Mouse (Mus musculus) heart, adult 2 months (tissue): ENCODE results near the gene Fubp1. TPM values are rescaled to one million over a fixed set of nuclear protein-coding genes. Genes with fewer than 3 reads are reported as not detected.

Experiments
- DNase-seq, 2 experiments: peaks; one replicate each; pipeline ENCODE4 v3.0.0; 2021
- H3K27ac ChIP-seq: fragments of 200-600 bp; 2 replicates; pipeline ENCODE4 v1.8.1; 2022
- H3K27me3 ChIP-seq: fragments of 200-500 bp; 2 replicates; pipeline ENCODE4 v1.6.1; 2012; ENCODE audit warnings: mild to moderate bottlenecking, low read length, inconsistent platforms, mixed read lengths; ENCODE audit not compliant: control insufficient read depth, insufficient read depth
- H3K36me3 ChIP-seq: fragments of 200-500 bp; 2 replicates; pipeline ENCODE4 v1.6.1; 2012; ENCODE audit warnings: low read length, inconsistent platforms; ENCODE audit not compliant: control insufficient read depth, insufficient read depth
- H3K4me1 ChIP-seq: fragments of 200-500 bp; 2 replicates; pipeline ENCODE4 v1.6.1; 2011; ENCODE audit warnings: low read length; ENCODE audit not compliant: control insufficient read depth, insufficient read depth
- H3K4me3 ChIP-seq: fragments of 200-600 bp; 2 replicates; pipeline ENCODE4 v1.8.1; 2022
- H3K79me2 ChIP-seq: fragments of 200-500 bp; replicated peaks from 2 replicates; pipeline ENCODE4 v1.6.1; 2012; ENCODE audit warnings: mild to moderate bottlenecking, inconsistent platforms, low read length, moderate library complexity, mixed read lengths; ENCODE audit not compliant: control insufficient read depth, insufficient read depth
- H3K9ac ChIP-seq: fragments of 200-500 bp; 2 replicates; pipeline ENCODE4 v1.6.1; 2012; ENCODE audit warnings: low read depth, mild to moderate bottlenecking, control low read depth, inconsistent platforms, low read length, mixed read lengths
- CTCF ChIP-seq: fragments of 200-600 bp; IDR thresholded peaks from 2 replicates; pipeline ENCODE4 v1.8.1; 2022; ENCODE audit warnings: antibody characterized with exemption, mild to moderate bottlenecking, moderate library complexity
- EP300 ChIP-seq: fragments of 200-500 bp; IDR thresholded peaks from 2 replicates; pipeline ENCODE4 v1.6.1; 2011; ENCODE audit warnings: low read depth, low read length, control low read depth; ENCODE audit not compliant: insufficient read depth
- POLR2A ChIP-seq: fragments of 200-500 bp; IDR thresholded peaks from 2 replicates; pipeline ENCODE4 v1.6.1; 2011; ENCODE audit warnings: mild to moderate bottlenecking, low read depth, low read length, control low read depth; ENCODE audit not compliant: insufficient read depth
- WGBS: fragments of 180-500 bp; shearing (Covaris S2); methylation state at CpG from one replicate; pipeline ENCODE4 v1.1.7; 2018; 5-methylcytosine and 5-hydroxymethylcytosine counted together
- intact Hi-C: fragments of 180-260 bp; cut with DNase I; formaldehyde crosslinking; loops from one replicate; pipeline ENCODE4 v1.15.1; 2025
- polyA plus RNA-seq: library from polyadenylated mRNA; depleted of rRNA; stranded (reverse); fragments of >200 nt; gene quantifications from 2 replicates; pipeline ENCODE4 v1.2.3, GENCODE M21; 2012
- total RNA-seq, 2 experiments: library from RNA; stranded (reverse); gene quantifications; 2 replicates each; pipeline ENCODE4 v1.2.3; 2021

Fubp1 gene
- total and polyA plus RNA-seq, 3 experiments, result 39.4 to 58.0 (median 54.2) TPM

GRCm38 (mm10) chr3:152241098-152241497, 30.9 kb downstream of the Fubp1 start:
- H3K9ac ChIP-seq, result no peak overlapping the region
- no peaks in the 10 kb centered on the region for H3K79me2 ChIP-seq
- no peaks in the 10 kb centered on the region; the same call in 1 of the 2 replicates for H3K4me1 ChIP-seq
- no peak for DNase-seq
- peaks cover 24% of the 10 kb centered on the region for H3K36me3 ChIP-seq
- no peak overlapping the region for H3K27ac ChIP-seq
- TF ChIP-seq POLR2A (no peak), EP300 (no peak), CTCF (no peak)
- no peak overlapping the region for H3K4me3 ChIP-seq
- 85% methylated on average over 3 of the region's 3 CpGs for WGBS
- no peaks in the 10 kb centered on the region for H3K27me3 ChIP-seq
- intact Hi-C loops, result no loop called here

GRCm38 (mm10) chr3:152243304-152243703, 33.1 kb downstream of the Fubp1 start:
- Histone ChIP-seq H3K79me2 (no peaks in the 10 kb centered on the region), H3K9ac (no peak overlapping the region), H3K4me3 (no peak overlapping the region), H3K27ac (no peak overlapping the region), H3K36me3 (peaks cover 28% of the 10 kb centered on the region), H3K27me3 (no peaks in the 10 kb centered on the region), H3K4me1 (no peaks in the 10 kb centered on the region; the same call in 1 of the 2 replicates)
- intact Hi-C loops, result no loop called here
- DNase-seq, result no peak
- TF ChIP-seq CTCF (no peak), EP300 (no peak), POLR2A (no peak)
- WGBS, result 58% methylated on average over 4 of the region's 4 CpGs

- no peaks in the 10 kb centered on the region for H3K79me2 ChIP-seq
- 66% methylated on average over 5 of the region's 5 CpGs for WGBS
- H3K27ac ChIP-seq, result no peak overlapping the region
- no peaks in the 10 kb centered on the region for H3K27me3 ChIP-seq
- no peak overlapping the region for H3K4me3 ChIP-seq
- H3K9ac ChIP-seq, result no peak overlapping the region
- intact Hi-C loops, result no loop called here
- DNase-seq, result no peak
- peaks cover 24% of the 10 kb centered on the region for H3K36me3 ChIP-seq
- TF ChIP-seq EP300 (no peak), CTCF (peak; percentile 25; the same call in 1 of the 2 replicates), POLR2A (no peak)
- no peaks in the 10 kb centered on the region; the same call in 1 of the 2 replicates for H3K4me1 ChIP-seq
Observed at GRCm38 (mm10) chr3:152245273-152245910, 35.2 kb downstream of the Fubp1 start.

- no peak overlapping the region for H3K4me3 ChIP-seq
- no peaks in the 10 kb centered on the region for H3K27me3 ChIP-seq
- no peaks in the 10 kb centered on the region for H3K79me2 ChIP-seq
- TF ChIP-seq CTCF, result no peak
- no peak for TF ChIP-seq EP300
- TF ChIP-seq POLR2A, result no peak
- DNase-seq, result no peak
- peaks cover 29% of the 10 kb centered on the region for H3K36me3 ChIP-seq
- intact Hi-C loops, result no loop called here
- H3K9ac ChIP-seq, result no peak overlapping the region
- H3K4me1 ChIP-seq, result no peaks in the 10 kb centered on the region; the same call in 1 of the 2 replicates
- WGBS, result 81% methylated on average over 12 of the region's 12 CpGs
- no peak overlapping the region for H3K27ac ChIP-seq
Observed at GRCm38 (mm10) chr3:152247708-152248107, 37.5 kb downstream of the Fubp1 start.

- no peak for TF ChIP-seq EP300
- no peak for TF ChIP-seq POLR2A
- no peak for TF ChIP-seq CTCF
- peaks cover 20% of the 10 kb centered on the region for H3K36me3 ChIP-seq
- intact Hi-C loops, result loop anchor here (10.0 kb wide), 1 partner anchor 494 kb away; no protein-coding TSS in a partner anchor
Observed at GRCm38 (mm10) chr3:152250487-152250886, 40.3 kb downstream of the Fubp1 start.

GRCm38 (mm10) chr3:152257528-152257927, 47.3 kb downstream of the Fubp1 start:
- Histone ChIP-seq H3K4me1 (no peaks in the 10 kb centered on the region; the same call in none of the 2 replicates), H3K36me3 (peaks cover 15% of the 10 kb centered on the region), H3K27me3 (no peaks in the 10 kb centered on the region), H3K4me3 (no peak overlapping the region), H3K9ac (no peak overlapping the region), H3K79me2 (0 out of 2 replicates have a peak, but pooled peaks cover 1% of the 10 kb centered on the region), H3K27ac (no peak overlapping the region; the same call in 1 of the 2 replicates)
- intact Hi-C loops, result loop anchor here (10.0 kb wide), 1 partner anchor 487 kb away; no protein-coding TSS in a partner anchor
- WGBS, result 69% methylated on average over 3 of the region's 3 CpGs
- DNase-seq, result no peak
- TF ChIP-seq CTCF (no peak), POLR2A (no peak), EP300 (no peak)

More at GRCm38 (mm10) chr3:152250487-152250886, 40.3 kb downstream of the Fubp1 start:
- no peak overlapping the region for H3K9ac ChIP-seq
- no peak overlapping the region for H3K27ac ChIP-seq
- 0 out of 2 replicates have a peak, but pooled peaks cover 1% of the 10 kb centered on the region for H3K79me2 ChIP-seq
- no peak overlapping the region for H3K4me3 ChIP-seq
- H3K27me3 ChIP-seq, result no peaks in the 10 kb centered on the region
- no peak for DNase-seq
- 79% methylated on average over 1 of the region's 1 CpGs for WGBS
- H3K4me1 ChIP-seq, result no peaks in the 10 kb centered on the region
